Mouse (Mus musculus) thymus, postnatal 36 days (tissue): ENCODE results near the gene Klhl41.
A peak's percentile ranks its signal among the peaks of the same experiment; 100 is the strongest.
"Not testable (repeated sequence)": the region's sequence is repeated elsewhere in the genome, so short reads cannot be mapped to it uniquely, and the experiment has no call there.

Source experiments
- DNase-seq, 2 experiments: peaks; one replicate each; pipeline ENCODE4 v3.0.0; 2022; ENCODE audit warnings: mixed read lengths in 2 of 2

Klhl41 gene

GRCm38 (mm10) chr2:69669853-69670252, at the start of gene Klhl41:
TSS of gene Klhl41 (plus strand) at chr2:69670120.
- no peak for DNase-seq

- DNase-seq = no peak
Observed at GRCm38 (mm10) chr2:69629215-69629614, 40.7 kb upstream of the Klhl41 start.

- no peak for DNase-seq
Observed at GRCm38 (mm10) chr2:69629914-69630313, 40.0 kb upstream of the Klhl41 start.

GRCm38 (mm10) chr2:69630792-69631191, 39.1 kb upstream of the Klhl41 start:
- DNase-seq = no peak

- DNase-seq = peak; percentile 27 to 34
Observed at GRCm38 (mm10) chr2:69631449-69631848, 38.5 kb upstream of the Klhl41 start.

- DNase-seq = peak; percentile 39 to 43
Observed at GRCm38 (mm10) chr2:69635064-69635701, 34.7 kb upstream of the Klhl41 start.

- peak; percentile 64 to 71 for DNase-seq
Observed at GRCm38 (mm10) chr2:69635807-69636206, 34.1 kb upstream of the Klhl41 start.

GRCm38 (mm10) chr2:69637989-69638388, 31.9 kb upstream of the Klhl41 start:
- not testable (repeated sequence) for DNase-seq

- no peak for DNase-seq
Observed at GRCm38 (mm10) chr2:69640100-69640499, 29.8 kb upstream of the Klhl41 start.

- DNase-seq = no peak
Observed at GRCm38 (mm10) chr2:69644968-69645617, 24.8 kb upstream of the Klhl41 start.

- peak; percentile 67 to 75 for DNase-seq
Observed at GRCm38 (mm10) chr2:69646726-69647490, 23.0 kb upstream of the Klhl41 start, which contains the start of gene Bbs5. TSS of gene Bbs5 (plus strand) at chr2:69647171.

- no peak for DNase-seq
Observed at GRCm38 (mm10) chr2:69649716-69650115, 20.2 kb upstream of the Klhl41 start.

- DNase-seq = no peak
Observed at GRCm38 (mm10) chr2:69659326-69659725, 10.6 kb upstream of the Klhl41 start.

- DNase-seq = no peak
Observed at GRCm38 (mm10) chr2:69663827-69664476, 6.0 kb upstream of the Klhl41 start.

- DNase-seq = no peak
Observed at GRCm38 (mm10) chr2:69667656-69668055, 2.3 kb upstream of the Klhl41 start.

GRCm38 (mm10) chr2:69668414-69668813, 1.5 kb upstream of the Klhl41 start:
- DNase-seq = no peak

GRCm38 (mm10) chr2:69673723-69674122, 3.8 kb downstream of the Klhl41 start:
- no peak for DNase-seq

GRCm38 (mm10) chr2:69675266-69675665, 5.3 kb downstream of the Klhl41 start:
- no peak for DNase-seq

- DNase-seq = no peak
Observed at GRCm38 (mm10) chr2:69676713-69677112, 6.8 kb downstream of the Klhl41 start.

GRCm38 (mm10) chr2:69677215-69677614, 7.3 kb downstream of the Klhl41 start:
- DNase-seq = not testable (repeated sequence)

GRCm38 (mm10) chr2:69679990-69680389, 10.1 kb downstream of the Klhl41 start:
- peak; percentile 42 to 43 for DNase-seq

- DNase-seq = no peak
Observed at GRCm38 (mm10) chr2:69681931-69682330, 12.0 kb downstream of the Klhl41 start.
